Mouse (Mus musculus): Measurements from ENCODE around the gene Ror1. TPM values are rescaled to one million over a fixed set of nuclear protein-coding genes. Genes with fewer than 3 reads are reported as not detected.

Gene Ror1
- total RNA-seq, 1 experiment = 2.2 TPM

DNA sequence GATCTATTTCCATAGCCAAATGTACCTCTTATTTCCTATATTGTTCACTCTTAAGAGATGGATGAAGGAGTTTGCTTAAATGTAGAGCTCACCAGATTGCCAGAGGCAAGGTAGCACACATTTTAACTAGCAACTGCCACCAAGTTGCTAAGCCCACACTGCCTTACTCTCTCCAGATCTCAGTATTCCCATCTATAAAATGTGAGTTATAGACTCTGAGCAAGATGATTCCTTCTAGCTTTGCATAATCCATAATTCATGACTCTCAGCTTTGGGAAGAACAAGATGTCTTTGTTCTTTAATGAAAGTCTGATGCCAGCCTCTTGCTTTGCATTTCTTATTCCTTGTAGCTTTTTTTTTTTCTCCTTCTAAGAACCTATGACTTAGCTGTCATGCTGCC is 64.6 kb downstream of the Ror1 start:
- TF ChIP-seq HCFC1 (IDR thresholded peaks at IDR 0.05; ENCODE audit: borderline replicate concordance, insufficient read depth, low read length) (no peak), ZC3H11A (IDR thresholded peaks at IDR 0.05; ENCODE audit: borderline replicate concordance, low read depth, low read length) (no peak), CHD2 (IDR thresholded peaks at IDR 0.05; ENCODE audit: low read depth, low read length) (no peak), MAFK (IDR thresholded peaks at IDR 0.05; ENCODE audit: insufficient read depth, low read depth, low read length) (no peak), ZNF384 (IDR thresholded peaks at IDR 0.05; ENCODE audit: low read depth, low read length) (no peak)
- Histone ChIP-seq H3K4me3 (ENCODE audit: insufficient read depth in 1 of 2, low read depth in 1 of 2, low read length in 2 of 2, poor library complexity in 1 of 2, severe bottlenecking in 1 of 2) (no peak overlapping the region), H3K27ac (ENCODE audit: insufficient read depth, low read depth, low read length, poor library complexity, severe bottlenecking) (no peak overlapping the region), H3K9me3 (ENCODE audit: control insufficient read depth, insufficient read depth, low read depth, low read length) (no peaks in the 10 kb centered on the region), H3K4me1 (ENCODE audit: control insufficient read depth in 2 of 2, insufficient read depth in 2 of 2, low read length in 2 of 2, poor library complexity in 1 of 2) (no peaks in the 10 kb centered on the region; a peak in 1 of 4 replicates), H3K36me3 (ENCODE audit: control insufficient read depth, insufficient read depth, low read length, poor library complexity, severe bottlenecking) (no peaks in the 10 kb centered on the region), H3K9ac (ENCODE audit: insufficient read depth, low read depth, low read length, poor library complexity, severe bottlenecking) (no peak overlapping the region)
- no peak for DNase-seq (ENCODE audit: low read depth, low spot score)
- in situ Hi-C loops (cut with MboI; ENCODE audit: low sequenced_read_pairs in 2 of 2, unreplicated experiment in 2 of 2) = no loop called here

DNA sequence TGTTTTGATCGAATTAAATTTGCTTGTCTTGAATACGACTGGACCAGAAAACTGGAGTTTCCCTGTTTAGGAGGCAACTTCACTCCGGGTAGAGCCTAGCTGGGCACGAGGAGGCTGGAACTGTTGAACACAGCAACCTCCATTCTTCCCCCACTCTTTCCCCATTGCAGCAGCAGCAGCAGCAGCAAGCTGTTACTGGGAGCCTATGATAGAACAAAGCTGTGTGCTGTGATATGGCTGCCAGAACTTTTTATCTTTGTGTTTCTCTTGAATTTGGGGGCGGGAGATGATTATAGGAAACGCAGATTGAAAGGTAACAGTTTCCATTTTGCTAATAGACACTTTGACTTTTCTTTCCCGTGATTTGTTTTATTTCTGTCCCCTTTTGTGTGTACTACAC is 70.2 kb downstream of the Ror1 start:
- H3K9me3 ChIP-seq (ENCODE audit: control insufficient read depth, insufficient read depth, low read depth, low read length) = no peaks in the 10 kb centered on the region
- no peaks in the 10 kb centered on the region for H3K4me1 ChIP-seq (ENCODE audit: control insufficient read depth in 2 of 2, insufficient read depth in 2 of 2, low read length in 2 of 2, poor library complexity in 1 of 2)
- H3K4me3 ChIP-seq (ENCODE audit: insufficient read depth in 1 of 2, low read depth in 1 of 2, low read length in 2 of 2, poor library complexity in 1 of 2, severe bottlenecking in 1 of 2) = no peak overlapping the region
- no peak for TF ChIP-seq HCFC1 (IDR thresholded peaks at IDR 0.05; ENCODE audit: borderline replicate concordance, insufficient read depth, low read length)
- TF ChIP-seq ZNF384 (IDR thresholded peaks at IDR 0.05; ENCODE audit: low read depth, low read length) = no peak
- no peak for TF ChIP-seq CHD2 (IDR thresholded peaks at IDR 0.05; ENCODE audit: low read depth, low read length)
- TF ChIP-seq ZC3H11A (IDR thresholded peaks at IDR 0.05; ENCODE audit: borderline replicate concordance, low read depth, low read length) = no peak
- TF ChIP-seq MAFK (IDR thresholded peaks at IDR 0.05; ENCODE audit: insufficient read depth, low read depth, low read length) = no peak
- in situ Hi-C loops (cut with MboI; ENCODE audit: low sequenced_read_pairs in 2 of 2, unreplicated experiment in 2 of 2) = no loop called here
- H3K27ac ChIP-seq (ENCODE audit: insufficient read depth, low read depth, low read length, poor library complexity, severe bottlenecking) = no peak overlapping the region
- no peak overlapping the region for H3K9ac ChIP-seq (ENCODE audit: insufficient read depth, low read depth, low read length, poor library complexity, severe bottlenecking)
- no peak for DNase-seq (ENCODE audit: low read depth, low spot score)
- no peaks in the 10 kb centered on the region for H3K36me3 ChIP-seq (ENCODE audit: control insufficient read depth, insufficient read depth, low read length, poor library complexity, severe bottlenecking)

DNA sequence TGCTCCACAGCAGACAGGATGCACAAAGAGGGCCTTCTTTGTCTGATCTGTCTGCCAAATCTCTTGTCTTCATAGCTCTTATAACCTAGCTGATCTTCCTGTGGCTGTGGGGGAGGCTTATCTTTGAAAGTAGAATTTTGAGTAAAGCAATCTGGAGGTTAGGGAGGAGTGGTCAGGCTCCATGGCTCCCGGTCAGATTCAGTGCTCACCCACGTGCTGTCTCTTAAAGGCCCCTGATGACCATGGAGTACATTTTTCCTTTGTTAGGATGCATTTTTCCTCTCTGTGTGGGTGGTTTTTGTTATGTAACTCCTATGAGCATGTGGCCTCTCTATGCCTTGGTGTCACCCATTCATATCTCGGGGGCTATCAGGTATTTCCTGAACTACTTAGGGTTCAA is 71.3 kb downstream of the Ror1 start:
- Histone ChIP-seq H3K4me1 (ENCODE audit: control insufficient read depth in 2 of 2, insufficient read depth in 2 of 2, low read length in 2 of 2, poor library complexity in 1 of 2) (no peaks in the 10 kb centered on the region), H3K36me3 (ENCODE audit: control insufficient read depth, insufficient read depth, low read length, poor library complexity, severe bottlenecking) (no peaks in the 10 kb centered on the region), H3K4me3 (ENCODE audit: insufficient read depth in 1 of 2, low read depth in 1 of 2, low read length in 2 of 2, poor library complexity in 1 of 2, severe bottlenecking in 1 of 2) (no peak overlapping the region), H3K27ac (ENCODE audit: insufficient read depth, low read depth, low read length, poor library complexity, severe bottlenecking) (no peak overlapping the region), H3K9ac (ENCODE audit: insufficient read depth, low read depth, low read length, poor library complexity, severe bottlenecking) (no peak overlapping the region), H3K9me3 (ENCODE audit: control insufficient read depth, insufficient read depth, low read depth, low read length) (no peaks in the 10 kb centered on the region)
- no peak for DNase-seq (ENCODE audit: low read depth, low spot score)
- in situ Hi-C loops (cut with MboI; ENCODE audit: low sequenced_read_pairs in 2 of 2, unreplicated experiment in 2 of 2) = no loop called here
- no peak for TF ChIP-seq ZC3H11A (IDR thresholded peaks at IDR 0.05; ENCODE audit: borderline replicate concordance, low read depth, low read length)
- no peak for TF ChIP-seq ZNF384 (IDR thresholded peaks at IDR 0.05; ENCODE audit: low read depth, low read length)
- TF ChIP-seq MAFK (IDR thresholded peaks at IDR 0.05; ENCODE audit: insufficient read depth, low read depth, low read length) = no peak
- TF ChIP-seq CHD2 (IDR thresholded peaks at IDR 0.05; ENCODE audit: low read depth, low read length) = no peak
- no peak for TF ChIP-seq HCFC1 (IDR thresholded peaks at IDR 0.05; ENCODE audit: borderline replicate concordance, insufficient read depth, low read length)

DNA sequence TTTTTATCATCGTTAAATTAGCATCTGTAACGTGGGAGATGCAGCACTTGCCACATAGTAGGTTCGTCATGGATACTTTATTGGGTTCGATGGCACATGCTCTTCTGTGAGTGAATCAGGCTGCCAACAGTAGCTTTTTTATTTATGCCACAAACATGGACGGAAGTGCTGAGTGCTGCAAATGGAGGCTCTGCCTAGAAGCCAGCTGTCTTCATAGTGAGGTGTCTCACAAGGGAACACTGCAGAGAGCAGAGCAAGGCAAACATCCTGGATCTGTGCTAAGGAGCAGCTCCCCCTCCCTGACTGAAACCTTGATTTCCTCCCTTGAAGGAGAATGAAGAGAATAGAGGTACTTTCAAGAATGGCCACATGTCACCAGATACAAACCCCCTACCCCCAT is 74.1 kb downstream of the Ror1 start:
- DNase-seq (ENCODE audit: low read depth, low spot score) = no peak
- no peaks in the 10 kb centered on the region for H3K9me3 ChIP-seq (ENCODE audit: control insufficient read depth, insufficient read depth, low read depth, low read length)
- no peak for TF ChIP-seq ZNF384 (IDR thresholded peaks at IDR 0.05; ENCODE audit: low read depth, low read length)
- TF ChIP-seq ZC3H11A (IDR thresholded peaks at IDR 0.05; ENCODE audit: borderline replicate concordance, low read depth, low read length) = no peak
- TF ChIP-seq HCFC1 (IDR thresholded peaks at IDR 0.05; ENCODE audit: borderline replicate concordance, insufficient read depth, low read length) = no peak
- no peak for TF ChIP-seq CHD2 (IDR thresholded peaks at IDR 0.05; ENCODE audit: low read depth, low read length)
- TF ChIP-seq MAFK (IDR thresholded peaks at IDR 0.05; ENCODE audit: insufficient read depth, low read depth, low read length) = no peak
- in situ Hi-C loops (cut with MboI; ENCODE audit: low sequenced_read_pairs in 2 of 2, unreplicated experiment in 2 of 2) = no loop called here
- no peaks in the 10 kb centered on the region for H3K36me3 ChIP-seq (ENCODE audit: control insufficient read depth, insufficient read depth, low read length, poor library complexity, severe bottlenecking)
- H3K27ac ChIP-seq (ENCODE audit: insufficient read depth, low read depth, low read length, poor library complexity, severe bottlenecking) = no peak overlapping the region
- H3K4me1 ChIP-seq (ENCODE audit: control insufficient read depth in 2 of 2, insufficient read depth in 2 of 2, low read length in 2 of 2, poor library complexity in 1 of 2) = no peaks in the 10 kb centered on the region
- no peak overlapping the region for H3K4me3 ChIP-seq (ENCODE audit: insufficient read depth in 1 of 2, low read depth in 1 of 2, low read length in 2 of 2, poor library complexity in 1 of 2, severe bottlenecking in 1 of 2)
- no peak overlapping the region for H3K9ac ChIP-seq (ENCODE audit: insufficient read depth, low read depth, low read length, poor library complexity, severe bottlenecking)

DNA sequence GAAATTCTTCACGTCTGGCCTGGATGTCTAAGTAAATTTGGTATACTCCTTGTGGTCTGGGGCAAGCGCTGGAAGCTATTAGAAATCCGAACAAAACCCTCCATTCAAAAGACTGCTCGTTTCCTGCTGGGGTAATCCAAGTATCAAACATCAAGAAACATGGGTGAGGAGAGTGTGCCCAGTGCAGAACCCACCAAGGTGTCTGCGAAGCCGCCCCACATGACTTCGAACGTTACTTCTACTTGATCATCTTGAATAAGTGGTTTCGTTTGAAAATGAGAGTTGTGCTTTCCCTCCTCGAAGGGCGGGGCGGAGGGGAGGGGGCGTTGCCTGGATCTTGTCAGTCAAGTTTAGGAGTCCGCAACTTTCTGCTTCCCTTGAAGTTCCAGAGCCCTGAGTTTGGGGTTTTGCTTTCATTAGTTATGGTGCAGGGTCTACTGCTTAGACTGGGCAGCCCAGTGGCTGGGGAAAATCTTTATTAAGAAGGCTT is 74.6 kb downstream of the Ror1 start:
- H3K27ac ChIP-seq (ENCODE audit: insufficient read depth, low read depth, low read length, poor library complexity, severe bottlenecking) = no peak overlapping the region

More for the DNA sequence above, 74.6 kb downstream of the Ror1 start:
- Histone ChIP-seq H3K4me3 (ENCODE audit: insufficient read depth in 1 of 2, low read depth in 1 of 2, low read length in 2 of 2, poor library complexity in 1 of 2, severe bottlenecking in 1 of 2) (no peak overlapping the region), H3K9me3 (ENCODE audit: control insufficient read depth, insufficient read depth, low read depth, low read length) (no peaks in the 10 kb centered on the region), H3K4me1 (ENCODE audit: control insufficient read depth in 2 of 2, insufficient read depth in 2 of 2, low read length in 2 of 2, poor library complexity in 1 of 2) (no peaks in the 10 kb centered on the region), H3K36me3 (ENCODE audit: control insufficient read depth, insufficient read depth, low read length, poor library complexity, severe bottlenecking) (no peaks in the 10 kb centered on the region), H3K9ac (ENCODE audit: insufficient read depth, low read depth, low read length, poor library complexity, severe bottlenecking) (no peak overlapping the region)
- no peak for DNase-seq (ENCODE audit: low read depth, low spot score)
- TF ChIP-seq ZNF384 (IDR thresholded peaks at IDR 0.05; ENCODE audit: low read depth, low read length) = no peak
- no peak for TF ChIP-seq CHD2 (IDR thresholded peaks at IDR 0.05; ENCODE audit: low read depth, low read length)
- TF ChIP-seq HCFC1 (IDR thresholded peaks at IDR 0.05; ENCODE audit: borderline replicate concordance, insufficient read depth, low read length) = no peak
- TF ChIP-seq MAFK (IDR thresholded peaks at IDR 0.05; ENCODE audit: insufficient read depth, low read depth, low read length) = no peak
- TF ChIP-seq ZC3H11A (IDR thresholded peaks at IDR 0.05; ENCODE audit: borderline replicate concordance, low read depth, low read length) = no peak
- in situ Hi-C loops (cut with MboI; ENCODE audit: low sequenced_read_pairs in 2 of 2, unreplicated experiment in 2 of 2) = no loop called here
